Mouse (Mus musculus): ENCODE measurements around the gene Itpr2. TPM values are rescaled to one million over a fixed set of nuclear protein-coding genes. Genes with fewer than 3 reads are reported as not detected.

The Itpr2 gene
- polyA plus RNA-seq, 1 experiment from 2014 or later: 6.0 TPM

- no peaks in the 10 kb centered on the region for H3K36me3 ChIP-seq (ENCODE audit: control insufficient read depth, insufficient read depth, low read length)
- H3K9ac ChIP-seq (replicated peaks; ENCODE audit: low read length): no peak overlapping the region
- H3K9me3 ChIP-seq (ENCODE audit: control insufficient read depth, low read length): no peaks in the 10 kb centered on the region
- H3K4me3 ChIP-seq (replicated peaks; ENCODE audit: low read depth, low read length): no peak overlapping the region
- H3K27ac ChIP-seq (replicated peaks; ENCODE audit: low read depth, low read length): no peak overlapping the region
- no peaks in the 10 kb centered on the region for H3K27me3 ChIP-seq (ENCODE audit: control insufficient read depth, insufficient read depth, low read length)
- WGBS: 88% methylated on average over 8 of the region's 8 CpGs
- no peak for DNase-seq
- no peak for ATAC-seq (ENCODE audit: low FRiP score, low TSS enrichment)
- no peak overlapping the region for H3K4me2 ChIP-seq (ENCODE audit: low read length)
- peaks cover 4% of the 10 kb centered on the region; the same call in 1 of the 2 replicates for H3K4me1 ChIP-seq (ENCODE audit: control insufficient read depth, insufficient read depth, low read length)
Measured at GRCm38 (mm10) chr6:146432218-146432865, 69.7 kb downstream of the Itpr2 start.

GRCm38 (mm10) chr6:146431777-146432176 lies 70.2 kb downstream of the Itpr2 start:
- Histone ChIP-seq H3K4me3 (replicated peaks; ENCODE audit: low read depth, low read length) (no peak overlapping the region), H3K27ac (replicated peaks; ENCODE audit: low read depth, low read length) (no peak overlapping the region), H3K9me3 (ENCODE audit: control insufficient read depth, low read length) (no peaks in the 10 kb centered on the region), H3K9ac (replicated peaks; ENCODE audit: low read length) (no peak overlapping the region), H3K27me3 (ENCODE audit: control insufficient read depth, insufficient read depth, low read length) (no peaks in the 10 kb centered on the region), H3K4me1 (ENCODE audit: control insufficient read depth, insufficient read depth, low read length) (peaks cover under 1% of the 10 kb centered on the region; the same call in 1 of the 2 replicates), H3K4me2 (ENCODE audit: low read length) (no peak overlapping the region), H3K36me3 (ENCODE audit: control insufficient read depth, insufficient read depth, low read length) (no peaks in the 10 kb centered on the region)
- ATAC-seq (ENCODE audit: low FRiP score, low TSS enrichment): no peak
- no peak for DNase-seq
- whole genome bisulfite sequencing: 90% methylated on average over 7 of the region's 7 CpGs

GRCm38 (mm10) chr6:146429694-146430380 lies 72.2 kb downstream of the Itpr2 start:
- H3K4me1 ChIP-seq (ENCODE audit: control insufficient read depth, insufficient read depth, low read length): no peaks in the 10 kb centered on the region
- ATAC-seq (ENCODE audit: low FRiP score, low TSS enrichment) (no peak; the same call in 1 of the 2 replicates), DNase-seq (peak; percentile 33)
- H3K27ac ChIP-seq (replicated peaks; ENCODE audit: low read depth, low read length): no peak overlapping the region
- H3K9ac ChIP-seq (replicated peaks; ENCODE audit: low read length): no peak overlapping the region
- no peaks in the 10 kb centered on the region for H3K9me3 ChIP-seq (ENCODE audit: control insufficient read depth, low read length)
- no peaks in the 10 kb centered on the region for H3K36me3 ChIP-seq (ENCODE audit: control insufficient read depth, insufficient read depth, low read length)
- H3K4me3 ChIP-seq (replicated peaks; ENCODE audit: low read depth, low read length): no peak overlapping the region
- H3K27me3 ChIP-seq (ENCODE audit: control insufficient read depth, insufficient read depth, low read length): no peaks in the 10 kb centered on the region
- WGBS: 52% methylated on average over 9 of the region's 9 CpGs
- no peak overlapping the region for H3K4me2 ChIP-seq (ENCODE audit: low read length)

- no peak overlapping the region for H3K4me2 ChIP-seq (ENCODE audit: low read length)
- 96% methylated on average over 3 of the region's 3 CpGs for WGBS
- ATAC-seq (ENCODE audit: low FRiP score, low TSS enrichment) (no peak), DNase-seq (no peak)
- no peak overlapping the region for H3K9ac ChIP-seq (replicated peaks; ENCODE audit: low read length)
- H3K4me1 ChIP-seq (ENCODE audit: control insufficient read depth, insufficient read depth, low read length): no peaks in the 10 kb centered on the region
- H3K9me3 ChIP-seq (ENCODE audit: control insufficient read depth, low read length): no peaks in the 10 kb centered on the region
- no peaks in the 10 kb centered on the region for H3K36me3 ChIP-seq (ENCODE audit: control insufficient read depth, insufficient read depth, low read length)
- no peaks in the 10 kb centered on the region for H3K27me3 ChIP-seq (ENCODE audit: control insufficient read depth, insufficient read depth, low read length)
- H3K4me3 ChIP-seq (replicated peaks; ENCODE audit: low read depth, low read length): no peak overlapping the region
- H3K27ac ChIP-seq (replicated peaks; ENCODE audit: low read depth, low read length): no peak overlapping the region
Measured at GRCm38 (mm10) chr6:146424778-146425177, 77.2 kb downstream of the Itpr2 start.

GRCm38 (mm10) chr6:146424326-146424725 lies 77.7 kb downstream of the Itpr2 start:
- Histone ChIP-seq H3K4me1 (ENCODE audit: control insufficient read depth, insufficient read depth, low read length) (no peaks in the 10 kb centered on the region), H3K36me3 (ENCODE audit: control insufficient read depth, insufficient read depth, low read length) (no peaks in the 10 kb centered on the region), H3K4me2 (ENCODE audit: low read length) (no peak overlapping the region), H3K4me3 (replicated peaks; ENCODE audit: low read depth, low read length) (no peak overlapping the region), H3K27me3 (ENCODE audit: control insufficient read depth, insufficient read depth, low read length) (no peaks in the 10 kb centered on the region), H3K27ac (replicated peaks; ENCODE audit: low read depth, low read length) (no peak overlapping the region), H3K9ac (replicated peaks; ENCODE audit: low read length) (no peak overlapping the region), H3K9me3 (ENCODE audit: control insufficient read depth, low read length) (no peaks in the 10 kb centered on the region)
- no peak for ATAC-seq (ENCODE audit: low FRiP score, low TSS enrichment)
- no peak for DNase-seq
- 78% methylated on average over 6 of the region's 6 CpGs for WGBS

GRCm38 (mm10) chr6:146420718-146421117 lies 81.3 kb downstream of the Itpr2 start:
- Histone ChIP-seq H3K4me1 (ENCODE audit: control insufficient read depth, insufficient read depth, low read length) (no peaks in the 10 kb centered on the region), H3K27me3 (ENCODE audit: control insufficient read depth, insufficient read depth, low read length) (no peaks in the 10 kb centered on the region), H3K36me3 (ENCODE audit: control insufficient read depth, insufficient read depth, low read length) (no peaks in the 10 kb centered on the region), H3K9me3 (ENCODE audit: control insufficient read depth, low read length) (no peaks in the 10 kb centered on the region), H3K9ac (replicated peaks; ENCODE audit: low read length) (no peak overlapping the region), H3K4me2 (ENCODE audit: low read length) (no peak overlapping the region), H3K27ac (replicated peaks; ENCODE audit: low read depth, low read length) (no peak overlapping the region), H3K4me3 (replicated peaks; ENCODE audit: low read depth, low read length) (no peak overlapping the region)
- DNase-seq (no peak), ATAC-seq (ENCODE audit: low FRiP score, low TSS enrichment) (no peak)
- WGBS: 26% methylated on average over 6 of the region's 6 CpGs

- no peak overlapping the region for H3K4me2 ChIP-seq (ENCODE audit: low read length)
- no peak overlapping the region for H3K4me3 ChIP-seq (replicated peaks; ENCODE audit: low read depth, low read length)
- WGBS: 93% methylated on average over 2 of the region's 2 CpGs
- no peaks in the 10 kb centered on the region for H3K36me3 ChIP-seq (ENCODE audit: control insufficient read depth, insufficient read depth, low read length)
- no peak overlapping the region for H3K27ac ChIP-seq (replicated peaks; ENCODE audit: low read depth, low read length)
- no peak for ATAC-seq (ENCODE audit: low FRiP score, low TSS enrichment)
- no peak for DNase-seq
- no peaks in the 10 kb centered on the region for H3K9me3 ChIP-seq (ENCODE audit: control insufficient read depth, low read length)
- H3K27me3 ChIP-seq (ENCODE audit: control insufficient read depth, insufficient read depth, low read length): no peaks in the 10 kb centered on the region
- H3K9ac ChIP-seq (replicated peaks; ENCODE audit: low read length): no peak overlapping the region
- no peaks in the 10 kb centered on the region for H3K4me1 ChIP-seq (ENCODE audit: control insufficient read depth, insufficient read depth, low read length)
Measured at GRCm38 (mm10) chr6:146416461-146416860, 85.6 kb downstream of the Itpr2 start.

GRCm38 (mm10) chr6:146414094-146414493 lies 87.9 kb downstream of the Itpr2 start:
- ATAC-seq (ENCODE audit: low FRiP score, low TSS enrichment) (no peak), DNase-seq (no peak)
- H3K4me1 ChIP-seq (ENCODE audit: control insufficient read depth, insufficient read depth, low read length): no peaks in the 10 kb centered on the region
- H3K36me3 ChIP-seq (ENCODE audit: control insufficient read depth, insufficient read depth, low read length): no peaks in the 10 kb centered on the region
- H3K9ac ChIP-seq (replicated peaks; ENCODE audit: low read length): no peak overlapping the region
- H3K27me3 ChIP-seq (ENCODE audit: control insufficient read depth, insufficient read depth, low read length): no peaks in the 10 kb centered on the region
- H3K9me3 ChIP-seq (ENCODE audit: control insufficient read depth, low read length): no peaks in the 10 kb centered on the region
- H3K4me2 ChIP-seq (ENCODE audit: low read length): no peak overlapping the region
- no peak overlapping the region for H3K4me3 ChIP-seq (replicated peaks; ENCODE audit: low read depth, low read length)
- 86% methylated on average over 7 of the region's 7 CpGs for WGBS
- H3K27ac ChIP-seq (replicated peaks; ENCODE audit: low read depth, low read length): no peak overlapping the region
